Mouse (Mus musculus) midbrain, postnatal 0 days (tissue): Measurements from ENCODE around the gene 1700122O11Rik. TPM values are rescaled to one million over a fixed set of nuclear protein-coding genes. Genes with fewer than 3 reads are reported as not detected.

ENCODE experiments used
- ATAC-seq: fragments of 200-750 bp; cut with Nextera tagmentation; 2 replicates; pipeline ENCODE4 v1.8.0; 2017; ENCODE audit warnings: moderate number of reproducible peaks, mild to moderate bottlenecking, moderate TSS enrichment, moderate library complexity; ENCODE audit not compliant: low FRiP score
- DNase-seq: peaks from one replicate; pipeline ENCODE4 v3.0.0-alpha.2; 2015; ENCODE audit warnings: low spot score
- H3K27ac ChIP-seq: fragments of 300-500 bp; sonication (generic); 2 replicates; pipeline ENCODE4 v1.5.1; 2014; ENCODE audit warnings: low read depth, mild to moderate bottlenecking, low read length, mixed read lengths
- H3K27me3 ChIP-seq: fragments of 300-500 bp; sonication (generic); 2 replicates; pipeline ENCODE4 v1.6.1; 2014; ENCODE audit warnings: low read length, control low read depth, mixed read lengths; ENCODE audit not compliant: insufficient read depth
- H3K36me3 ChIP-seq: fragments of 300-500 bp; sonication (generic); 2 replicates; pipeline ENCODE4 v1.6.1; 2014; ENCODE audit warnings: low read length, control low read depth, mixed read lengths; ENCODE audit not compliant: insufficient read depth
- H3K4me1 ChIP-seq: fragments of 300-500 bp; sonication (generic); 2 replicates; pipeline ENCODE4 v1.6.1; 2014; ENCODE audit warnings: mild to moderate bottlenecking, control low read depth, antibody characterized with exemption, low read length, mixed read lengths; ENCODE audit not compliant: insufficient read depth
- H3K4me2 ChIP-seq: fragments of 300-500 bp; sonication (generic); 2 replicates; pipeline ENCODE4 v1.6.1; 2014; ENCODE audit warnings: low read depth, mild to moderate bottlenecking, low read length, mixed read lengths; ENCODE audit not compliant: poor library complexity, severe bottlenecking
- H3K4me3 ChIP-seq: fragments of 300-500 bp; sonication (generic); 2 replicates; pipeline ENCODE4 v1.5.1; 2014; ENCODE audit warnings: low read depth, mild to moderate bottlenecking, low read length, moderate library complexity
- H3K9ac ChIP-seq: fragments of 300-500 bp; sonication (generic); replicated peaks from 2 replicates; pipeline ENCODE4 v1.6.1; 2014; ENCODE audit warnings: mild to moderate bottlenecking, low read length, moderate library complexity, mixed read lengths; ENCODE audit not compliant: poor library complexity, severe bottlenecking
- H3K9me3 ChIP-seq: fragments of 300-500 bp; sonication (generic); 2 replicates; pipeline ENCODE4 v1.6.1; 2016; ENCODE audit warnings: low read length, control low read depth
- CTCF ChIP-seq: IDR thresholded peaks from 2 replicates; pipeline ENCODE4 v1.5.1; 2016; ENCODE audit warnings: antibody characterized with exemption, mild to moderate bottlenecking
- WGBS: fragments of 180-500 bp; shearing (Covaris S2); extraction: QIAGEN DNeasy Blood & Tissue Kit; methylation state at CpG from one replicate; pipeline ENCODE4 v1.1.7; 2014; 5-methylcytosine and 5-hydroxymethylcytosine counted together
- polyA plus RNA-seq: library from polyadenylated mRNA; unstranded; fragments of >200 nt; fragmentation: Nextera tagmentation; extraction: Ambion mirVana; gene quantifications from 2 replicates; pipeline ENCODE4 v1.2.1, GENCODE M21; 2015
- total RNA-seq: library from RNA; depleted of rRNA; stranded (reverse); fragments of >200 nt; gene quantifications from 2 replicates; pipeline ENCODE4 v1.2.3, GENCODE M21; 2014

The 1700122O11Rik gene
- total and polyA plus RNA-seq, 2 experiments from 2014 or later: not detected

DNA sequence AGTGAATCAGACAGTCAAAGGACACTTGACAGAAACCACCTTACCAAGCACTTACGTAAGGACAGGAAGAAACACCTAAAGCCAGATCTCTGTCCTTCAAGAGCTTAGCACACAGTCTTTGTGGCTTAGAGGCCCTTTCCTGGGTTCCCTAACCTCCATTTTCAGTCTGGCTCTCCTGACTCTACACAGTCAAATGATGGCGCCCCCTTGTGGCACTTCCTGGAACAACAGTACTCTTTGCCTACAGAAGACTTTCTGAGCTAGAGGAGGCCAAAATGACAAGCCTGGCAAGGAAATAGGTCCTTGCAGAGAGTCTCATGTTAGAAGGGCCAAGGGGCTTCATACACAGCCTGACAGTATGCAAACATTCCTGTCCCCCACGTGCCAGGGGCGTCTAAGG, 7.5 kb upstream of the 1700122O11Rik start:
- Histone ChIP-seq H3K4me1 (no peaks in the 10 kb centered on the region; the same call in 1 of the 2 replicates), H3K4me2 (no peak overlapping the region), H3K27me3 (no peaks in the 10 kb centered on the region; the same call in 1 of the 2 replicates), H3K36me3 (no peaks in the 10 kb centered on the region), H3K4me3 (no peak overlapping the region), H3K9me3 (no peaks in the 10 kb centered on the region), H3K9ac (no peak overlapping the region), H3K27ac (no peak overlapping the region)
- DNase-seq: peak; percentile 65
- WGBS: 39% methylated on average over 4 of the region's 4 CpGs
- no peak for ATAC-seq
- TF ChIP-seq CTCF: peak; percentile 73

DNA sequence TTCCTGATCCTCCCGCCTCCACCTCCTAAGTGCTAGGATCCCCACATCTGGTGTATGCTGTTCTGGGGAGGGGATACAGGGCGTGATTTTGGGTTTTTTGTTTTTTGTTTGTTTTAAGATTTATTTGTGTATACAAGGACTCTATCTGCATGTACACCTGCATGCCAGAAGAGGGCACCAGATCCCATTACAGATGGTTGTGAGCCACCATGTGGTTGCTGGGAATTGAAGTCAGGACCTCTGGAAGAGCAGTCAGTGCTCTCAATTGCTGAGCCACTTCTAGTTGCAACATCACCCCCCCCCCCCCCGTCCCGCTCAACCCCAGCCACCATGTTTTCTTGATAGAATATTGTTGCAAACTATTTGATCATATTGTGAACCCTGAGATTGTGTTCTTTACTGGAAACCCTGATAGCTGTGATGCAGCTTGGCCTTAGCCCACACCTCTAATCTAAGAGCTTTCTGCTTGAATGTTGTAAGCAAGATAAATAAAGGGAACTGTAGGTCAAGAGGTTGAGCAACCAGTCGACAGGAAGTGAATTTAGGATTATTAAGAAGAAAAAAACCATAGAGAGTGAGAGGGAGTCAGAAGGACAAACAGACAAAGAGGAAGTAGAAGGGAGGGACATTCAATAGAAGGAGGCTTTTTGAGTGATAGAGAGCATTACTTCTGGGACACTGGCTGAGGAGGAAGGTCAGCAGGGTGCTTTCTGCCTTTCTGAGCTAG, 5.2 kb upstream of the 1700122O11Rik start:
- Histone ChIP-seq H3K9me3 (no peaks in the 10 kb centered on the region), H3K4me3 (no peak overlapping the region), H3K9ac (no peak overlapping the region), H3K27ac (no peak overlapping the region), H3K4me1 (no peaks in the 10 kb centered on the region; the same call in 1 of the 2 replicates), H3K4me2 (no peak overlapping the region), H3K36me3 (no peaks in the 10 kb centered on the region), H3K27me3 (peaks cover 12% of the 10 kb centered on the region; the same call in 1 of the 2 replicates)
- peak; percentile 26 for TF ChIP-seq CTCF
- no peak for DNase-seq
- ATAC-seq: no peak
- 89% methylated on average over 5 of the region's 5 CpGs for WGBS

DNA sequence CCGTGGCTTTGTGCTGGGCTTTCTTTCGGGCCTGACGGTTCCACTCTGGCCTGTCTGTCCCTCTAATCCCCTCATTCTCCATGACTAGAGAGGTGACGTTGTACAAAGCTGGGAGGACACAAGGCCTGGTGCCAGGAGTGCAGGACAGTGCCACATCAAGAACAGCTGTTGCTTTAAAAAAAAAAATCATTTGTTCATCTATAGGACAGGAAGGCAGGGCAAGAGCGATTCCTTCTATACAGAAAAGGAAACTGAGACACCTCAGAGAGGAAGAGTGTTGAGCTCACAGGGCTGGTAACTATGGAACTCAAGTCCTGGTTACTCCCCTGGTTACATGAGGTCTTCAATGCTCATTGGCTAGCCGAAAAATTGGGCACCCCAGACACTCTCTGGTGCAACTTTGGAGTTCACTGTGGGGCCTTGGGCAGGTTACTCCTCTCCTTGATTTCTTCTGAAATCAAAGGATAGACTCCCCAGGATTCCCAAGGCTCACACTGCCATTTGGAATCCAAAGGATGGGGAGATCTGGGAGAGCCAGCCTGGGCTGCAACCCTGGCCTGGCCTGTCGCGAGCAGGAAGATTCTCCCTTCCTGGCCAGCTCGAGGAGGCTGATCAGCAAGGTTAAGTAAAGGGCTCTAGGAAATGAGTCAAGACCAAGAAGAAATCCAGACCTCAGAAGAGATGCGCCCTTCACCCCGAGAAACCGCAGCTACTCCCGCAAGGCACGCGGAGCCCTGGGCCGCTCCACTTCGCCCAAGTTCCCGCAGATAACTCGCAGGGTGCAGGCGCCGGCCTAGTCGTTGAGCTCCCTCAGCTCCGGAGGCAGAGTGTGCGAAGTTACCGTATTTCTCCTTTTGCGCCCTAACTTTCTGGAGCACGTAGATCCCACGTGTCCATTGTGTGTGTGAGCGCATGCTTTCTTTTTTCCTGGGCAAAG, 3.5 kb upstream of the 1700122O11Rik start:
- H3K4me3 ChIP-seq: no peak overlapping the region
- H3K4me1 ChIP-seq: no peaks in the 10 kb centered on the region; the same call in 1 of the 2 replicates
- H3K9ac ChIP-seq: no peak overlapping the region
- no peak for TF ChIP-seq CTCF
- 11% methylated on average over 29 of the region's 29 CpGs for WGBS
- peak overlapping the region; percentile 31 for H3K4me2 ChIP-seq
- H3K27me3 ChIP-seq: peaks cover 16% of the 10 kb centered on the region; the same call in 1 of the 2 replicates
- no peaks in the 10 kb centered on the region for H3K9me3 ChIP-seq
- peak; percentile 68 for DNase-seq
- H3K27ac ChIP-seq: no peak overlapping the region
- no peaks in the 10 kb centered on the region for H3K36me3 ChIP-seq
- peak; percentile 56 for ATAC-seq

DNA sequence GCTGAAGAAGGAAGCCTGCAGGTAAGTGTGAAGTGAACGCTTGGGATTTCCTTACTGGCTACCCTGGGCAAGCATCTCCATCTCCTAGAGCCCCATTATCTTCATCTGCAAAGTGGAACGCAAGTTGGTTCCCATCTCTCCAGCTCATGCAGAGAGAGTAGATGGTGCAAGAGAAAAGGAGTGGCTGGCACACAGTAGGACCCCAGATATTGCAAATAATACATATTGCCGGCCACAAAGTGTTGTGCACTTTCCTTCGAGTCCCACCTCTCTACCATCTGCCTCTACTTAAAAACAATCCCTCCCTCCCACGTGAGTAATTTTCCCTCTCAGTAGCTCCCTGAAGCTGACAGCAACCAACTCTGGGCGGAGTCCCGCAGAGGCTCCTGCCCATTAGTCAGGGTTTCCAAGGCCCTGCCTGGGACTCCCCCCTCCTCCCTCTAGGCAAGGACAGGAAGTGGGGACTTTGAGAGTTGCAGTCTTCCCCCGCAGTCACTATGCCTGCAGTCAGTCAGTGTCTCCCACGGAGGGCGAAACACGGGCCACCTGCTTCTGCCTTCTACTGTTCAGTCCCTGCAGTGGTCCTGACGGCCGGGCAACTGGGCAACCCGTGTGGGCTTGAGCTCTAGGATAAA, 1.3 kb upstream of the 1700122O11Rik start:
- 17% methylated on average over 14 of the region's 14 CpGs for WGBS

DNA sequence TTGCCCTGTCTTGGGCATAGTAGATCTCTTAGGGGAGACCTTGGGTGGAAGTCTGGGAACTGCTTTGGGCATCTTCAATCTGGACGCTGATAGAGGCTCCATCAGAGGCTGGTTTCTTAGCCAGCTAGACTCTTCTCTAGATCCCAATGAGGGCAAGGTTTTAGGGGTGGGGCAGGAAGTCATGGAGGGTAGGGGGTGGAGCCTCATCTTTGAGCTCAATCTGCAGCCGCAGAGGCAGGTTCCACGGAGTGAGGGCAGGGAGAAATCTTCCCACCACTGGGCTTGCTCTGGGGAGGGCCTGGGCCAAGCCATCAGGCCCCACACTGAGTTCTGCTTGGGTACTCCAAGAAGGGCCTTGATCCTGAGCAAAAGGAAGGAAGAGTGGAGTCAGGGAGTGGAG, 1.2 kb downstream of the 1700122O11Rik start:
- ATAC-seq (no peak), DNase-seq (no peak)
- no peak overlapping the region for H3K9ac ChIP-seq
- WGBS: 78% methylated on average over 3 of the region's 3 CpGs
- H3K27ac ChIP-seq: no peak overlapping the region
- TF ChIP-seq CTCF: no peak
- no peak overlapping the region for H3K4me3 ChIP-seq
- H3K4me2 ChIP-seq: no peak overlapping the region
- H3K36me3 ChIP-seq: no peaks in the 10 kb centered on the region
- H3K9me3 ChIP-seq: no peaks in the 10 kb centered on the region
- peaks cover 21% of the 10 kb centered on the region; the same call in 1 of the 2 replicates for H3K27me3 ChIP-seq
- H3K4me1 ChIP-seq: no peaks in the 10 kb centered on the region; the same call in 1 of the 2 replicates

More for the DNA sequence above, 1.3 kb upstream of the 1700122O11Rik start:
- Histone ChIP-seq H3K27ac (no peak overlapping the region), H3K27me3 (peaks cover 16% of the 10 kb centered on the region; the same call in 1 of the 2 replicates), H3K9ac (no peak overlapping the region), H3K4me2 (no peak overlapping the region), H3K4me1 (no peaks in the 10 kb centered on the region; the same call in 1 of the 2 replicates), H3K36me3 (no peaks in the 10 kb centered on the region), H3K9me3 (no peaks in the 10 kb centered on the region), H3K4me3 (no peak overlapping the region)
- DNase-seq (peak; percentile 61), ATAC-seq (0 out of 2 replicates have a peak, but pooled peaks have one; percentile 31)
- TF ChIP-seq CTCF: no peak
